Mouse (Mus musculus) left cerebral cortex, postnatal 4 days (tissue): Measurements from ENCODE around the gene Jade2. TPM values are rescaled to one million over a fixed set of nuclear protein-coding genes. Genes with fewer than 3 reads are reported as not detected.

ENCODE experiments used
- DNase-seq: peaks from one replicate; pipeline ENCODE4 v3.0.0-alpha.2; 2022
- intact Hi-C: fragments of 180-260 bp; cut with DNase I; formaldehyde crosslinking; loops from one replicate; pipeline ENCODE4 v1.15.1; 2025
- total RNA-seq, 2 experiments: library from RNA; stranded (reverse); gene quantifications; 2 replicates each; pipeline ENCODE4 v1.2.3; 2021

The Jade2 gene
- total RNA-seq, 2 experiments from 2014 or later: 2.5 to 3.0 TPM

- intact Hi-C loops: loop anchor here (2.0 kb wide), 1 partner anchor 109 kb away; the partner anchor contains the start of gene Cdkn2aipnl
- DNase-seq: peak; percentile 66
These were observed 520 bp upstream of the Jade2 start for GRCm38 (mm10) chr11:51857818-51858527.

DNA sequence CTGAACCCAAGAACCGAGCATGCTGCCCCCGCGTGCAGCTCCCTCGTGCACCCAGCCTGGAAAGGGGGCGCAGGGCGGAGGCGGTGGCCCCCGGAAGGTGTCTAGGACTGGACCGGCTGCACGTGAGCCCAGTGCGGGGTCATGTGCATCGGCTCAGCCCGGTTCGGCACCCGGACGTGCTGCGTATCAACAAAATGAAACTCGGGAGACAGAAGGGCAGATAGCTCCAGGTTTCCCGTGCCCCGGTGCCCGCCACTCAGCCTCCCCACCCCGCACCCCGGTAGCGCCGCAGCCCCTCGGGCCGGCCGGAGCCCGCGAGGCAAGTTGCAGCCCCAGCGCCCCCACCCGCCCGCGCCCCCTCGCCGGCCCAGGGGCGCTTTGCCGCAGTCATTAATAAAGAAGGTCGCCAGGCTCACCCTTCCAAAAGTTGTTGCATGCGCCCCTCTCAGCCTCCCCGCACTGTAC is 805 bp downstream of the Jade2 start:
- peak; percentile 28 for DNase-seq
- intact Hi-C loops: loop anchor here (2.0 kb wide), 1 partner anchor 110 kb away; the partner anchor contains the start of gene Cdkn2aipnl

DNA sequence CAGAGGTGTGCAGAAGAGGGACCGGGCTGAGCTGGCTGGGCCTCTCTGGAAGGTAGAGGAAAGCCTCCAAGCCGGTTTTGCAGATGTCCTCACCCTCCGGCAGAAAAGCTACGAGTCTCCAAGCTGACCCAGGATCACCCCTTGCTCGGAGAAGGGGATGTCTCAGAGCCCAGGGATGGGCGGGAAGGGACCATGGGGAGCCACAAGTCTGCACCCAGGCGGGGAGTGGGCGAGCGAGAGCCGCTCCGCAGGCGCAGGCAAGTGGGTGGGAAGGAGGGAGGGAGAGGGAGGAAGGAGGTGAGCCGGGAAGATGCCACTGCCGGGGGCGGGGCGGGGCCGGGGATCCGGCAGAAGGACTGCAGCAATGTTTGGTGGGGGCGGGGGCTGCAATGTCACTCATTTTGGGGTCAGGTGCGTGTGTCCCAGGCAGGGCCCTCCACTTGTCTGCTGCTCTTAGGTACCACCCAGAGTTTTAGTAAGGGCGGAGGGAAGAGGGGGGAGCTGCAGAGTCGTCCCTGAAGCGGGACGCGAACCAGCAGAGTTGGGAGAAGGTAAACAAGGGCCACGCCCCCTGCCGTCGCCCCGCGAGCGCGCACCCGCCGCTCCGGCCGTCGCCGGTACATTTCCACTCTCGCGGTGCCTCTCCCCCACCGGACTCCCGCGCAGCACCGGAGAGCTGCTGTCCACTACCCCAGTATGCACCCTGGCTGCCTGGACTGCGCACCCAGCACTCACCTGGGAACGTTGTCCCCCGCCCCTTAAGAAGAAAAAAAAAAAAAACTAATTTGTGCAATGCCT is 1.4 kb downstream of the Jade2 start:
- intact Hi-C loops: loop anchor here (2.0 kb wide), 1 partner anchor 111 kb away; the partner anchor contains the start of gene Cdkn2aipnl
- DNase-seq: peak; percentile 60

GRCm38 (mm10) chr11:51854981-51855817 is 2.3 kb downstream of the Jade2 start:
- intact Hi-C loops: no loop called here
- DNase-seq: peak; percentile 87

DNA sequence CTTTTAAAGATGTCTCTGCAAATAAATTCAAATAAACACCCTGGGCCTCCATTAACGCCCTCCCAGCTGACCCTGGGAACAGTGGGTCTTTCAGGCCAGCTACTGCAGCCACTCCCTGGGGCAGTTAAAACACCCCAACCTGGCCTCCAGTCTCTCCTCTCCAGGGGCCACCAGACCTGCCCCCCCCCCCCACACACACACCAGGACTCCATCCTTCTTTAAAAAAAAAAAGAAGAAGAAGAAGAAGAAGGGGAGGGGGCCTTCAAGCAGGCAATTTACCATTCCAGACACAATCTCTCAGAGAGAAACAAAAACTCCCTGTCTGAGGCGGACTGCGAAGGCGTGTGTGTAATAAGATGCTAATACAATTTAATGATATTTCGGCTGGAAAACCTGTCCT is 4.9 kb downstream of the Jade2 start:
- intact Hi-C loops: no loop called here
- no peak for DNase-seq

DNA sequence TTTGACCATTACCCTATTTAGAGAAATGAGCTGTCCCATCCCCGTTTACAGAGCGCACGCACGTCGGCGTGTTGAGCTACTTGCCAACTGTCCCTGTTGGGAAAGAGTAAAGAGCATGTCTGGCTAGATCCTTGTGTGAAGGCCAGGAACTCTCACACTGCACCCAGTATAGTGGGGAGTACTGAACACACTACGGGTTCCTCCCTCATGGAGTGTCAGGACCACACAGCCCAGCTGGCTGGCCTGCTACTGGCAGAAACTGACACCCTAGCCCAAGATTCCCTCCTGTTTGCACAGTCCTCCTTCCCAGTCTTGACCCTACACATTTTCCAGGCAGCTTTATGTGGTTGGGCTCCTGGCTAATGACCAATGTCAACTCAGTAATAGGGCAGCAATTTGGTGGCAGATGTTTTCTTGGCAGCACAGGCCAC is 5.3 kb downstream of the Jade2 start:
- intact Hi-C loops: no loop called here

DNA sequence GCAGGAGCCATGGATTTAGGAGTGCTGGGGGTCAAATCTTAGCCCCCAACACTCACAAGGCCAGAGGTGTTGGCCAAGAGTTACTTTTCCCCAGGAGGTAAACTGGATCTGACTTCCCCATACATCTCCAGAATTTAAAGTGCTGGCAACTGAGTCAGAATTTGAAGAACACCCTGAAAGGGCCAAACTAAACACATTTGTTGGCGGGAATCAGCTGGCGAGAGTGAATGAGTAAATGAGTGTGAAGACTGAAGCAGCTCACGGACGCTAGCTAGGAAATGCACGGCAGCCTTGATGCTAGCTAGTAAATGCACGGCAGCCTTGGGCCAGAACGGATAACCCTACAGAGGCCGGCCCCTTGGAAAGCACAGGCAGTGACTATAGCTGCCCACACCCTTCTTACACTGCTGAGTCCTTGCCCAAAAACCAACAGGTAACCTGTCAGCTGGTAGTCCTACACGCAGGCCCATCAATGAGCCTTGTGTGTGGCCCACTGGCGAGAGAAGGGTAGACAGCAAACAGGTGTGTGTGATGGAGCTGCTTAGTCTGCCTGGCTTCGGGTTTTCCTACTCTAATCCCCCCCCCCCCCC is 6.6 kb downstream of the Jade2 start:
- intact Hi-C loops: no loop called here
- DNase-seq: no peak

More for the DNA sequence above, 5.3 kb downstream of the Jade2 start:
- DNase-seq: no peak

- DNase-seq: no peak
- intact Hi-C loops: no loop called here
These were observed 9.1 kb downstream of the Jade2 start for GRCm38 (mm10) chr11:51848324-51848723.

DNA sequence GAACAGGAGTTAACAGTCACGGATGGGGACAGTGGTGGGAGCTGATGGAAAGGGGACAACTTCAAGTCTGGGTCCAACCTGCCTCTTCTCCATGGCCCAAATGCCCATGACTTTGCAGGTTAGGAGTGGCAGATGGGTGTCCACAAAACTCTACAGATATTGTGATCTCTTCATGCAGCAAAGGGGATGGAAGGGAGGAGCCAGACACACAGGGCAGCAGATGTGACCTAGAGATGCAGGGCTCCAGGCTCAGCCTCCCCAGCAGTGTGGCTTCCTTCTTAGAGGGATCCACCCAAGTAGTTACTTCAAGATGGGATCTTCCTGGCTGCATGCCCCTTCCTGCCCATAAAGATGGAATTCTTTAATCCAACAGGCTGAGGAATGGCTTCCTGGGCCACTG is 9.6 kb downstream of the Jade2 start:
- intact Hi-C loops: no loop called here
- DNase-seq: no peak

GRCm38 (mm10) chr11:51845981-51846883 is 11.2 kb downstream of the Jade2 start:
- no peak for DNase-seq
- intact Hi-C loops: no loop called here

DNA sequence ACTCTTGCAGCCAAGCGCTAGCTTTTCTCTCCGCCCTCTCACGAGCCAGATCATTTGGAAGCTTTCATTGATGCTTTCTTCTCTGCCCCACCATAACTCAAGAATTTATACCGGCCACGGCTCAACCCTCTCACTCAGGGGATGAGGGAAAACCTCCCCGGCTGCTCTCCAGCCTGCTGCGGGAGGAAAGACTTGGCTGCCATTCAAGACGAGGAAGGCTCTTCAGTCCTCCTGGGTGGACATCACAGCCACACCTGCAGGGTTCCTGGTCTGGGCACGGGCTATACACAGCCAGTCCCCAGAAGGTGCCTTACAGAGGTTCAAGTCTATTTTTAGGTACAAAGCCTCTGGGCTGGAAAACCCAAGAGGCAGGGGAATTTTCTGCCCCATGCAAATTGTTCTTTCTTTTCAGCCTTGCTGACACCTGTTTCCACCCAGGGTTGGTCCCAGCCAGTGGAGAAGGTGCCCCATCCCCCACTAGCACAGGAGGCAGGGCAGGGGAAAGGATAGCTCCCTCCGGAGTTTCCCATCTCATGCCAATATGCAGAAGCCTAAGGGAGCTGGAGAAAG is 12.8 kb downstream of the Jade2 start:
- no peak for DNase-seq
- intact Hi-C loops: no loop called here

DNA sequence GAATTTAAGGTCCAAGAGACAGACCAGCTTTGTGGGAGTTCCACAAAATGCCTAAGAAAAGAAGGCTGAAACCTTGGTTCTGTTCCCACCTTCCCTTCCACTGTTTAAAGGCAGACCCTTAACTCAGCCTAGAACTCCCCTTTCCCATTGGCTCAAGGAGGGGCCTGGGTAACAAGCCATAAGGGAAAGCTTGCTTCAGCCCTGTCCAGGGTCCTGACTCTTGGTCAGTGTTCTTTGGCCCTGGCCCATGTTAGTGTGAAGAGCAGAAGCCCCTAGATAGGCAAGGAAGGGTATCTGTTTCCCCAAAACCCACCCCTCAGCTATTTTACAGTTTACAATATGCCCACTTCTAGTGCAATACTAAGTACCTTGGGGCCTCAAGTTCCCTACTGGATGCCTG is 13.6 kb downstream of the Jade2 start:
- DNase-seq: no peak
- intact Hi-C loops: no loop called here

- intact Hi-C loops: no loop called here
- DNase-seq: no peak
These were observed 14.3 kb downstream of the Jade2 start for GRCm38 (mm10) chr11:51843168-51843567.

- intact Hi-C loops: no loop called here
These were observed 16.3 kb downstream of the Jade2 start for GRCm38 (mm10) chr11:51841149-51841548.

GRCm38 (mm10) chr11:51840657-51841056 is 16.8 kb downstream of the Jade2 start:
- no peak for DNase-seq
- intact Hi-C loops: no loop called here

More at GRCm38 (mm10) chr11:51841149-51841548, 16.3 kb downstream of the Jade2 start:
- DNase-seq: no peak

GRCm38 (mm10) chr11:51839973-51840372 is 17.5 kb downstream of the Jade2 start:
- no peak for DNase-seq
- intact Hi-C loops: no loop called here

- intact Hi-C loops: no loop called here
These were observed 18.3 kb downstream of the Jade2 start for GRCm38 (mm10) chr11:51839106-51839505.

GRCm38 (mm10) chr11:51837164-51838153 is 20.0 kb downstream of the Jade2 start:
- DNase-seq: no peak
- intact Hi-C loops: no loop called here

More at GRCm38 (mm10) chr11:51839106-51839505, 18.3 kb downstream of the Jade2 start:
- DNase-seq: no peak
